ENCODE assay signal across 18 mouse cellular contexts in genomic region chr9:54593652-54594051, GRCm38 (mm10). TPM values are rescaled to one million over a fixed set of nuclear protein-coding genes. Genes with fewer than 3 reads are reported as not detected.
"Had no signal": no experiment of that assay in that cellular context is flagged by ENCODE, and none has a peak within 500 bp of the region (broad histone marks: within the 10 kb centered on the region; RNA-seq: fewer than 3 reads in every experiment).

No protein-coding gene starts in this region.

RNA-seq across cellular contexts. Expression of gene Cib2, which starts 33.6 kb away (rescaled TPM):
- total RNA-seq: megakaryocyte-erythroid progenitor cell, adult 5-6 weeks had no signal

RNA-seq across cellular contexts. Expression of gene Sh2d7, which starts 54.9 kb away (rescaled TPM):
- total RNA-seq: layer of hippocampus, adult 2 months; layer of hippocampus, postnatal 25 days; left cerebral cortex, adult 18-20 months; left cerebral cortex, postnatal 25 days; megakaryocyte progenitor cell, adult 5-6 weeks; megakaryocyte-erythroid progenitor cell, adult 5-6 weeks; midbrain, postnatal 0 days had no signal
- polyA plus RNA-seq: kidney, embryonic 16.5 days; limb, embryonic 10.5 days; limb, embryonic 13.5 days; liver, embryonic 12.5 days; liver, embryonic 15.5 days; lung, embryonic 16.5 days; midbrain, embryonic 11.5 days; midbrain, embryonic 14.5 days; neural tube, embryonic 11.5 days; neural tube, embryonic 14.5 days; stomach, embryonic 14.5 days had no signal
